Mouse (Mus musculus) small intestine, adult 2 months (tissue): ENCODE results near the gene Drd4. TPM values are rescaled to one million over a fixed set of nuclear protein-coding genes. Genes with fewer than 3 reads are reported as not detected.
A peak's percentile ranks its signal among the peaks of the same experiment; 100 is the strongest.

ENCODE experiments used
- H3K27ac ChIP-seq: fragments of 200-500 bp; 2 replicates; pipeline ENCODE4 v1.5.1; 2012; ENCODE audit warnings: low read depth, low read length, control low read depth, inconsistent platforms; ENCODE audit not compliant: insufficient read depth
- H3K27me3 ChIP-seq: fragments of 200-500 bp; 2 replicates; pipeline ENCODE4 v1.6.1; 2012; ENCODE audit warnings: mild to moderate bottlenecking, moderate library complexity, low read length, inconsistent platforms; ENCODE audit not compliant: control insufficient read depth, insufficient read depth
- H3K36me3 ChIP-seq: fragments of 200-500 bp; 2 replicates; pipeline ENCODE4 v1.6.1; 2012; ENCODE audit warnings: mild to moderate bottlenecking, low read length, control low read depth, inconsistent platforms; ENCODE audit not compliant: control insufficient read depth, insufficient read depth
- H3K4me1 ChIP-seq: fragments of 200-500 bp; 2 replicates; pipeline ENCODE4 v1.6.1; 2012; ENCODE audit warnings: low read length, inconsistent platforms, mixed read lengths; ENCODE audit not compliant: control insufficient read depth, insufficient read depth, insufficient read length
- H3K4me3 ChIP-seq: fragments of 200-500 bp; 2 replicates; pipeline ENCODE4 v1.5.1; 2012; ENCODE audit warnings: low read depth, mild to moderate bottlenecking, control low read depth, inconsistent platforms, low read length, moderate library complexity
- CTCF ChIP-seq: fragments of 200-500 bp; IDR thresholded peaks from 2 replicates; pipeline ENCODE4 v1.5.1; 2012; ENCODE audit warnings: low read depth, mild to moderate bottlenecking, control low read depth, inconsistent platforms, low read length, moderate library complexity, mixed read lengths; ENCODE audit not compliant: insufficient replicate concordance, insufficient read length; ENCODE audit errors: extremely low read depth
- POLR2A ChIP-seq: fragments of 200-500 bp; IDR thresholded peaks from 2 replicates; pipeline ENCODE4 v1.6.1; 2012; ENCODE audit warnings: low read depth, mild to moderate bottlenecking, control low read depth, inconsistent platforms, low read length, moderate library complexity
- WGBS: fragments of 180-500 bp; shearing (Covaris S2); methylation state at CpG from one replicate; pipeline ENCODE4 v1.1.7; 2018; 5-methylcytosine and 5-hydroxymethylcytosine counted together
- polyA plus RNA-seq: library from polyadenylated mRNA; depleted of rRNA; stranded (reverse); fragments of >200 nt; gene quantifications from 2 replicates; pipeline ENCODE4 v1.2.3, GENCODE M21; 2012

The Drd4 gene
- polyA plus RNA-seq, 1 experiment, result 0.30 TPM

GRCm38 (mm10) chr7:141327469-141328372 is 35.9 kb downstream of the Drd4 start, which contains the start of the genes Deaf1 and Tmem80:
TSS of gene Deaf1 (minus strand) at chr7:141327690.
TSS of gene Tmem80 (plus strand) at chr7:141327739.
- Histone ChIP-seq H3K27ac (peak within 1 kb of the TSS; percentile 99), H3K4me3 (peak within 1 kb of the TSS; percentile 84), H3K4me1 (peaks cover 19% of the 10 kb centered on the region), H3K36me3 (peaks cover 7% of the 10 kb centered on the region; the same call in 1 of the 2 replicates), H3K27me3 (no peaks in the 10 kb centered on the region)
- under 1% methylated on average over 105 of the region's 105 CpGs for WGBS
- TF ChIP-seq CTCF (no peak), POLR2A (peak; percentile 94)

- Histone ChIP-seq H3K36me3 (peaks cover 7% of the 10 kb centered on the region), H3K27ac (peak overlapping the region; percentile 99), H3K4me1 (peaks cover 19% of the 10 kb centered on the region), H3K4me3 (peak overlapping the region; percentile 84), H3K27me3 (no peaks in the 10 kb centered on the region)
- TF ChIP-seq CTCF (no peak), POLR2A (no peak)
- 7% methylated on average over 24 of the region's 24 CpGs for WGBS
Measured at GRCm38 (mm10) chr7:141328373-141328990, 36.7 kb downstream of the Drd4 start.

- Histone ChIP-seq H3K27ac (no peak overlapping the region), H3K4me3 (no peak overlapping the region), H3K4me1 (peaks cover 19% of the 10 kb centered on the region), H3K36me3 (peaks cover 13% of the 10 kb centered on the region), H3K27me3 (no peaks in the 10 kb centered on the region)
- no peak for TF ChIP-seq CTCF
- TF ChIP-seq POLR2A, result no peak
Measured at GRCm38 (mm10) chr7:141330706-141331105, 38.9 kb downstream of the Drd4 start.

GRCm38 (mm10) chr7:141331990-141332389 is 40.2 kb downstream of the Drd4 start:
- Histone ChIP-seq H3K4me3 (no peak overlapping the region), H3K36me3 (peaks cover 13% of the 10 kb centered on the region), H3K4me1 (peaks cover 8% of the 10 kb centered on the region), H3K27ac (peak overlapping the region; percentile 72), H3K27me3 (no peaks in the 10 kb centered on the region)
- WGBS, result 28% methylated on average over 6 of the region's 6 CpGs
- TF ChIP-seq POLR2A (no peak), CTCF (0 out of 2 replicates have a peak, but pooled peaks have one; percentile 3)

GRCm38 (mm10) chr7:141335044-141335579 is 43.3 kb downstream of the Drd4 start:
- TF ChIP-seq CTCF, result no peak
- no peak for TF ChIP-seq POLR2A
- no peaks in the 10 kb centered on the region for H3K27me3 ChIP-seq
- 83% methylated on average over 2 of the region's 2 CpGs for WGBS
- peaks cover 17% of the 10 kb centered on the region for H3K4me1 ChIP-seq
- H3K4me3 ChIP-seq, result no peak overlapping the region
- no peak overlapping the region for H3K27ac ChIP-seq
- peaks cover 13% of the 10 kb centered on the region for H3K36me3 ChIP-seq

- WGBS, result 80% methylated on average over 4 of the region's 4 CpGs
- Histone ChIP-seq H3K36me3 (peaks cover 13% of the 10 kb centered on the region), H3K4me1 (peaks cover 19% of the 10 kb centered on the region), H3K27ac (no peak overlapping the region), H3K4me3 (no peak overlapping the region), H3K27me3 (no peaks in the 10 kb centered on the region)
- TF ChIP-seq CTCF, result no peak
- TF ChIP-seq POLR2A, result no peak
Measured at GRCm38 (mm10) chr7:141335682-141336081, 43.9 kb downstream of the Drd4 start.

- Histone ChIP-seq H3K27me3 (no peaks in the 10 kb centered on the region), H3K36me3 (peaks cover 13% of the 10 kb centered on the region), H3K4me3 (no peak overlapping the region), H3K4me1 (peaks cover 21% of the 10 kb centered on the region), H3K27ac (no peak overlapping the region)
- 68% methylated on average over 3 of the region's 3 CpGs for WGBS
- TF ChIP-seq CTCF, result no peak
- TF ChIP-seq POLR2A, result no peak
Measured at GRCm38 (mm10) chr7:141336296-141336695, 44.5 kb downstream of the Drd4 start.
